Mouse (Mus musculus) small intestine, adult 2 months (tissue): ENCODE data around the gene Rab31. TPM values are rescaled to one million over a fixed set of nuclear protein-coding genes. Genes with fewer than 3 reads are reported as not detected.

Experiments used
- H3K27ac ChIP-seq: fragments of 200-500 bp; 2 replicates; pipeline ENCODE4 v1.5.1; 2012; ENCODE audit warnings: low read depth, low read length, control low read depth, inconsistent platforms; ENCODE audit not compliant: insufficient read depth
- H3K27me3 ChIP-seq: fragments of 200-500 bp; 2 replicates; pipeline ENCODE4 v1.6.1; 2012; ENCODE audit warnings: mild to moderate bottlenecking, moderate library complexity, low read length, inconsistent platforms; ENCODE audit not compliant: control insufficient read depth, insufficient read depth
- H3K36me3 ChIP-seq: fragments of 200-500 bp; 2 replicates; pipeline ENCODE4 v1.6.1; 2012; ENCODE audit warnings: mild to moderate bottlenecking, low read length, control low read depth, inconsistent platforms; ENCODE audit not compliant: control insufficient read depth, insufficient read depth
- H3K4me1 ChIP-seq: fragments of 200-500 bp; 2 replicates; pipeline ENCODE4 v1.6.1; 2012; ENCODE audit warnings: low read length, inconsistent platforms, mixed read lengths; ENCODE audit not compliant: control insufficient read depth, insufficient read depth, insufficient read length
- H3K4me3 ChIP-seq: fragments of 200-500 bp; 2 replicates; pipeline ENCODE4 v1.5.1; 2012; ENCODE audit warnings: low read depth, mild to moderate bottlenecking, control low read depth, inconsistent platforms, low read length, moderate library complexity
- CTCF ChIP-seq: fragments of 200-500 bp; IDR thresholded peaks from 2 replicates; pipeline ENCODE4 v1.5.1; 2012; ENCODE audit warnings: low read depth, mild to moderate bottlenecking, control low read depth, inconsistent platforms, low read length, moderate library complexity, mixed read lengths; ENCODE audit not compliant: insufficient replicate concordance, insufficient read length; ENCODE audit errors: extremely low read depth
- POLR2A ChIP-seq: fragments of 200-500 bp; IDR thresholded peaks from 2 replicates; pipeline ENCODE4 v1.6.1; 2012; ENCODE audit warnings: low read depth, mild to moderate bottlenecking, control low read depth, inconsistent platforms, low read length, moderate library complexity
- WGBS: fragments of 180-500 bp; shearing (Covaris S2); methylation state at CpG from one replicate; pipeline ENCODE4 v1.1.7; 2018; 5-methylcytosine and 5-hydroxymethylcytosine counted together
- polyA plus RNA-seq: library from polyadenylated mRNA; depleted of rRNA; stranded (reverse); fragments of >200 nt; gene quantifications from 2 replicates; pipeline ENCODE4 v1.2.3, GENCODE M21; 2012

Gene Rab31
- polyA plus RNA-seq, 1 experiment, result 7.8 TPM

- Histone ChIP-seq H3K27ac (no peak overlapping the region), H3K36me3 (no peaks in the 10 kb centered on the region), H3K4me1 (peaks cover under 1% of the 10 kb centered on the region; the same call in 1 of the 2 replicates), H3K27me3 (no peaks in the 10 kb centered on the region), H3K4me3 (no peak overlapping the region)
- 80% methylated on average over 13 of the region's 13 CpGs for WGBS
- TF ChIP-seq POLR2A (no peak), CTCF (no peak)
Measured at GRCm38 (mm10) chr17:65712861-65713535, 59.6 kb downstream of the Rab31 start.

GRCm38 (mm10) chr17:65711779-65712178, 60.8 kb downstream of the Rab31 start:
- Histone ChIP-seq H3K4me3 (no peak overlapping the region), H3K4me1 (no peaks in the 10 kb centered on the region), H3K27ac (no peak overlapping the region), H3K36me3 (no peaks in the 10 kb centered on the region), H3K27me3 (no peaks in the 10 kb centered on the region)
- 88% methylated on average over 5 of the region's 5 CpGs for WGBS
- TF ChIP-seq CTCF, result no peak

- no peaks in the 10 kb centered on the region for H3K4me1 ChIP-seq
- TF ChIP-seq CTCF (no peak), POLR2A (no peak)
- no peak overlapping the region for H3K27ac ChIP-seq
- H3K4me3 ChIP-seq, result no peak overlapping the region
- WGBS, result 88% methylated on average over 11 of the region's 11 CpGs
- H3K27me3 ChIP-seq, result no peaks in the 10 kb centered on the region
- H3K36me3 ChIP-seq, result no peaks in the 10 kb centered on the region
Measured at GRCm38 (mm10) chr17:65710576-65710975, 62.0 kb downstream of the Rab31 start.

- Histone ChIP-seq H3K36me3 (no peaks in the 10 kb centered on the region), H3K4me3 (no peak overlapping the region), H3K4me1 (no peaks in the 10 kb centered on the region), H3K27me3 (no peaks in the 10 kb centered on the region), H3K27ac (no peak overlapping the region)
- peak; percentile 57; the same call in 1 of the 2 replicates for TF ChIP-seq CTCF
- TF ChIP-seq POLR2A, result no peak
- WGBS, result 62% methylated on average over 5 of the region's 5 CpGs
Measured at GRCm38 (mm10) chr17:65706220-65706619, 66.3 kb downstream of the Rab31 start.

GRCm38 (mm10) chr17:65703527-65704391, 68.8 kb downstream of the Rab31 start:
- Histone ChIP-seq H3K27me3 (no peaks in the 10 kb centered on the region), H3K36me3 (no peaks in the 10 kb centered on the region), H3K27ac (no peak overlapping the region), H3K4me1 (no peaks in the 10 kb centered on the region), H3K4me3 (no peak overlapping the region)
- 69% methylated on average over 13 of the region's 13 CpGs for WGBS
- TF ChIP-seq POLR2A (no peak), CTCF (no peak)

GRCm38 (mm10) chr17:65701797-65702566, 70.6 kb downstream of the Rab31 start:
- TF ChIP-seq CTCF, result no peak
- no peak for TF ChIP-seq POLR2A
- H3K36me3 ChIP-seq, result no peaks in the 10 kb centered on the region
- 61% methylated on average over 13 of the region's 13 CpGs for WGBS
- no peak overlapping the region for H3K4me3 ChIP-seq
- H3K27me3 ChIP-seq, result no peaks in the 10 kb centered on the region
- no peaks in the 10 kb centered on the region for H3K4me1 ChIP-seq
- peak overlapping the region; percentile 45 for H3K27ac ChIP-seq
